Mouse (Mus musculus) thymus, adult 18-20 months (tissue): Measurements from ENCODE around the gene Zfp219.

Experiments used
- DNase-seq, 2 experiments: peaks; one replicate each; pipeline ENCODE4 v3.0.0; 2022; ENCODE audit warnings: mixed read lengths in 2 of 2

The Zfp219 gene

DNA sequence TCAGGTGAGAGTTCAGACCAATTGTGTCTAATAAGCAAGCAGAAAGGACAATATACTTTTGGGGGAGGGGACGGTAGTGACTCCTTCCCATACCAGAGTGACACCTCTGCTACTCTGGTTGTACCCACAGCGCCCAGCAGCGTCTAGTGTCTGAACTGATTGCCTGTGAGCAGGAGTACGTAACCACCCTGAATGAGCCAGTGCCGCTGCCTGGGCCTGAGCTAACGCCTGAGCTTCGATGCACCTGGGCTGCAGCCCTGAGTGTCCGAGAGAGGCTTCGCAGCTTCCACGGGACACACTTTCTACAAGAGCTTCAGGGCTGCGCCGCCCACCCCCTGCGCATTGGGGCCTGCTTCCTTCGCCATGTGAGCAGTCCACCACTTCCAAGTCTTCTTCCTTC, 23.1 kb downstream of the Zfp219 start:
- DNase-seq, result no peak

GRCm38 (mm10) chr14:51996866-51997265, 23.7 kb downstream of the Zfp219 start:
- DNase-seq, result no peak

DNA sequence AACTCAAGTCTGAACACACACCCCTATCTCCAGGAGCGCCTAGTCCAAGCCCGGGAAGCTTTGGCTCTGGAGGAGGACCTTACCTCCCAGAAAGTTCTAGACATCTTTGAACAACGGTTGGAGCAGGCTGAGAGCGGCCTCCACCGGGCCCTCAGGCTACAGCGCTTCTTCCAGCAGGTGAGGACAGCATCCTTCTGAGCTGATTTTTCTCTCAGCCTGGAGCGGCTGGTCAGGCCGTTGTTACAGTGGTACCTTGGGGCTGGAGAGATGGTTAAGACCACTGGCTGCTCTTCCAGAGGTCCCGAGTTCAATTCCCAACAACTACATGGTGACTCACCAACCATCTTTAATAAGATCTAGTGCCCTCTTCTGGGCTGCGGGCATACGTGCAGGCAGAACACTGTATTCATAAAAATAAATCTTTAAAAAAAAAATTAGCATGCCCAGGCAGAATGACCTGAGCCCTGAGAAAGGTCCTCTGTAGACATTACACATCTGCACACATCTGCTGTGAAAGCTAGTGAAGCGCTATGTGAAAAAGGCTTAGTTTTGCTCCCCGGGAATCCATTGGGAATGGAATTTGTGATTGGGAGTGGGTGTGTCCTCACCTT, 24.2 kb downstream of the Zfp219 start:
- DNase-seq, result no peak

DNA sequence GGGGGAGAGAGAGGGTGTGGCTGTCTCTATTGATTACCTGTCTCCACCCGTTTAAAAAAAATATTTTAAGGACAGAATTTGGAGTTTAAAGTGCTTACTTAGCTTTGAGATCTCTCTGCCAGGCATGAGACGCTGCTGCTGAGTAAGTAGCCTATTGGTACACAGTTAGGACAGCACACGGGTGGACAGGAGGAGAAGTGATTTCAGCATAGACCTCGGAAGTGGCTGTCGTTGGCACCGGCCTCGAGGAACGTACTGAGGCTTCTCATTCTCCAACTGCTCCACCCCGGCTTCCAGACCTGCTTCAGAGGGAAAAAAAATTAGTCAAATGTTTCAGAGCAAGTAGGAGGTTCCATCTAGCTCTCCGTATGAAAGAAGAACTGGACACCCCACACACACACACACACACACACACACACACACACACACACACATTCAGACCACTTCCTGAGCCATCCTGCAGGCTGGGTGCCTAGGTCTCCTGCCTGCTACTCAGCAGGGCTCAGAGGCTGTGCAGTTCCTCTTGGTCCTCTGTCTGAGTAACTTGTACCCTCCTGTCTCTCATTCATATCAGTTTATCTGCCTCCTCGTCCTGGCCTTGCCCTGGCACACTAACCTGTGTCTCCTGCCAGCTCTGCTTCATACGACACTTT, 25.2 kb downstream of the Zfp219 start:
- DNase-seq, result no peak

DNA sequence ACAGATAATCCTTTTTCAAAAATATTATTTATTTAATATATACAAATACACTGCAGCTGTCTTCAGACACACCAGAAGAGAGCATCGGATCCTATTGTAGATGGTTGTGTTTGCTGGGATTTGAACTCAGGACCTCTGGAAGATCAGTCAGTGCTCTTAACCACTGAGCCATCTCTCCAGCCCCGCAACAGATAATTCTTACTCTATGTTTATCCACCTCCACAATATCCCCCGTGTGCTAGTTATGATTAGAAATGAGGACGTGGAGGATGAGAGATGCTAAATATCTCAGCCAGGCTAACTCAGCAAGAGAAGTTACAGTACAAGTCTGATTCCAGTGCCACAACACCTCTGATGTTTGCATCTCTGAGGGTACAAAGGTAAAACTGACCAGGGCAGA, 26.1 kb downstream of the Zfp219 start:
- DNase-seq, result no peak

DNA sequence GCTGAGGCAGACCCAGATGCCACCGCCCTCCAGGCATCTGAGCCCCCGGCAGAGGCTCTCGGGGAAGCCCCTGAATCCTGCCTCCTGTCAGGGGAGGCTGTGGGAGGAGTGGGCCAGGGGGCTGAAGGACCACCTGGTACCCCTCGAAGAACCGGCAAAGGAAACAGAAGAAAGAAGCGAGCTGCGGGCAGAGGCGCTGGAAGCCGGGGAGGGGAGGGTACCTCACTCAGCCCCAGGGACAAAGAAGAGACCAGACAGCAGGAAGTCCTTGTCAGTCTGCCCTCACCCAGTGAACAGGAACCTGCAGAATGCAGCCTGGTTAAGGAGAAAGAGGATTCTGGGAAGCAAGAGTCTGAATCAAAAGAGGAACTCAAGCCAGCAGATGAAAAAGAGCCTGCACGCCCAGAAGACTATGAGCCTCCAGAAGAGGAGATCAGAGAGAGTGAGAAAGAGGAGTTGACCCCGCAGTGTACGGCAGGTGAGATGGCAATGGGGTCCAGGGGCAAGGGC, 31.0 kb downstream of the Zfp219 start:
- DNase-seq, result no peak

- DNase-seq, result no peak
Observed at GRCm38 (mm10) chr14:51988731-51989130, 31.8 kb downstream of the Zfp219 start.

GRCm38 (mm10) chr14:51987177-51987576, 33.4 kb downstream of the Zfp219 start:
- no peak for DNase-seq

DNA sequence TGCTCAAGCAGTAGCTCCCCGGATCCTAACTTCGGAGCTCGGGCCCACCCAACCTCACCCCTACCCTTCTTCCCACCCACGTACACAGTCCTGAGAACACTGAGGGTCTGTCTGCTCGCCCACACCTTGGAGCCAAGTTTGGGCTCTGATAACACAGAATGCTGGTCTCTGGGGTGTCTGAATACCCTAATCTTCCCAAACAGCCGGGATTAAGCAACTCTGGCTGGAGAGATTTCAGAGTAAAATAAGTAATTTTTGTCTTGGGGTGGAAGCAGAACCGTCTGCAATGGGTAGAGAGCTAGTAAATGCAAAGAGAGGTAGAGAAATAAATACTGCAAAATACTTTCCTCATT, 34.4 kb downstream of the Zfp219 start:
- no peak for DNase-seq

- peak; percentile 42 for DNase-seq
Observed at GRCm38 (mm10) chr14:51985301-51986152, 35.0 kb downstream of the Zfp219 start.

GRCm38 (mm10) chr14:51984247-51985231, 36.0 kb downstream of the Zfp219 start, which contains the start of gene Arhgef40:
Gene Arhgef40, plus strand, starts transcription at chr14:51984719.
- peak; percentile 43 for DNase-seq

GRCm38 (mm10) chr14:51983855-51984246, 36.7 kb downstream of the Zfp219 start:
- DNase-seq, result no peak

DNA sequence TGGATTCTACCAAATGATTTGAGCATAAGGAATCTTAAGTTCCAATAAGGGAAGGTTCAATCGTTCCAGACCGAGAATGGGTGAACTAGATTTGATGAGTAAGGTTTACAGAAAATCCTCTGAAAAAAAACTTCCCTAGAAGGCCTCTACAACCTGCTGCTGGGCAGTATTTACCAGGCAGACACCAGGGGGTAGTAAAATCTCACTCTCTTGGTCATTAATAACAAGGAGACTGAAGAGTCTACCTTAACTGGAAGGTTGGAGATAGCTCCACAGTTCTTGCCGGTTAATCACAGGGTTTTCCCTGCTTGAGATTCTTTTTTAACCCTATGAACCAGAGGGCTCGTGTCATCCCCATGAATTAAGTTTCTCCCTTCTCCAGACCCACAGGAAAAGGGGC, 37.3 kb downstream of the Zfp219 start:
- no peak for DNase-seq

DNA sequence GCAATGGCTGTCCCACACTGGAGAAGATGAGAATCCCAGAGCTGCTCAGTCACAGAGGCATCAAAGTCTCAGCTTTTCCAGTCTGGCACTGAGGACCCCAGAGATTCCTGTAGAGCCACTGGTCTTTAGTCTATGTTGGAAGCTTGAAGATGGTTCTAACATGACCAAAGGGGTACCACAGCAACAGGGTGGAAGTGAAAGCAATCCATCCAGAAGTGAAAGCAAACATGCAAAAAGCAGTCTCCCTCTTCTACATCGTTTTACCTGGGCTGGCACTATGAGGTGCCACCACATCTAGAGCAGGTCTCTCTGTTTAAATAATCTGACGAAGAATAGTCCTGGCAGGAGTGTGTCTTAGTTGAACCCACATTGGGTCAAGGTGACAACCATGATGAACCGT, 41.3 kb downstream of the Zfp219 start:
- DNase-seq, result no peak

DNA sequence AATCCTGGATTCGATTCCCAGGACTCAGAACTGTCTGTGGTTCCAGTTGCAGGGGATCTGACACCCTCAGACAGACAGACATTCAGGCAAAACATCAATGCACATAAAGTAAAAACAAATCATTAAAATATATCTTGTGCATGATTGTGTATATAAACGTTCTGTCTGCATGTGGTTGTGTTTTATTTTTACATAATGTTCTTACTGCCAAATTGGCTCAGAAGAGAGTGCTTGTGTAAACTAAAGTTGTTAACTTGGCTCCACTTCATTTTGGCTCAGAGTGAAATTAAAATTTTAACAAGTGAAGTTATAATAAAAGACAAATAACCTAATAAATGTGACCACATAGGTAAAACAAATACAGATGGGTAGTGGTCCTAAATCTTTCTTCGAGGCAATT, 53.1 kb downstream of the Zfp219 start:
- no peak for DNase-seq

DNA sequence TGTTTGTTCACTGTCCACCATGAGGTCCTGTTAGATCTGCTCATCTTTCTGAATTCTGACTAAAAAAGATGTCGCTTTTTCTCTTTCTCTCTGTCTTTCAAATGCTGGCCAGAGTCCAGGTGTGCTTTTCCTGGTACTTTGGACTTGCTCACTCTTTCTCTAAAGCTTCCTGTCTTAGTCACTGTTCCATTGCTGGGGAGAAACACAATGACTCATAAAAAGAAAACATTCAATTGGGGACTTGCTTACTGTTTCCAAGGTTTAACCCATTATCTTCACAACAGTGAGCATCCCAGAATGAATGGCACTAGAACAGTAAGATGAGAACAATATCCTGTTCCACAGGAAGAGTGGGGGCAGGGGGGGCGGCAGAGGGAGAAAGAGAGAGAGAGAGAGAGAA, 60.2 kb downstream of the Zfp219 start:
- DNase-seq, result no peak
